Mouse (Mus musculus): ENCODE data around the gene Fam216a.
A peak's percentile ranks its signal among the peaks of the same experiment; 100 is the strongest.

Fam216a gene

DNA sequence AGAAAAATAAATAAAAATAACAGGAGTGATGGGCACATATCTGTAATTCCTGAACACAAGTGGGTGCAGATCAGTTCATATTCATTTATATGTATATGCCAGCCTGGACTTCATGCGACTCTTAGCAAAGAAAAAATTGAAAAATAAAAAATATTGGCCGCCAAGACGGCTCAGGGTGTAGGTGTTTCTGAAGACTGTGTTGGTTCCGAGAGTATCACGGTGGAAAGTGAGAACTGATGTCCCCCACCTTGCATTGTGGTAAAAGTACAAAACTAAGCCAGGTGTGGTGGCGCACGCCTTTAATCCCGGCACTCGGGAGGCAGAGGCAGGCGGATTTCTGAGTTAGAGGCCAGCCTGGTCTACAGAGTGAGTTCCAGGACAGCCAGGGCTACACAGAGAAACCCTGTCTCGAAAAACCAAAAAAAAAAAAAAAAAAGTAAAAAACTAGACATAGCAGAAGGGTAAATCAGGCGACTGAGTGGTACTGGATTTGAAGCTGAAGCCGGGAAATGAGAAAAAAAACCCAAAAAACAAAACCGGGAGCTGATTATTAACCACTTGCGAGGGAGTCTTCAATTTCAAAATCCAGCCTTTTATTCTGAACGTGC lies 19.1 kb upstream of the Fam216a start:
- no peak for DNase-seq (ENCODE audit: extremely low read depth, low read depth, low spot score)

DNA sequence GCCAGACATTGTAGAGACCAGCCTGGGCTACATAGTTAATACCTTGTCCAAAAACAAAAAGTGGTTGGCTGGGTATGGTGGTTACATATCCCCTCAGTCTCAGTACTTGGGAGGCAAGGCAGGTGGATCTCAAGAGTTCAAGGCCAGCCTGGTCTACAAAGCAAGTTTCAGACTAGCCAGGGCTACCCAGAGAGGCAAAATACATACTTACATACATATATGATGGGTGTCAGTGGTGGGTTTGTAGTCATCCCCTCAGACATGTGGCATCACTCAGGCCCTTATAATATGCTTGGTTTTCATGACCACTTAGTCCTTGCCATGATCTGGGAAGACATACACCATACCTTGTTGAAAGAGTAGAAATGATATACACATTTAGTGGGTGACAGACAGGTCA lies 18.5 kb upstream of the Fam216a start:
- DNase-seq (ENCODE audit: extremely low read depth, low read depth, low spot score), result no peak

DNA sequence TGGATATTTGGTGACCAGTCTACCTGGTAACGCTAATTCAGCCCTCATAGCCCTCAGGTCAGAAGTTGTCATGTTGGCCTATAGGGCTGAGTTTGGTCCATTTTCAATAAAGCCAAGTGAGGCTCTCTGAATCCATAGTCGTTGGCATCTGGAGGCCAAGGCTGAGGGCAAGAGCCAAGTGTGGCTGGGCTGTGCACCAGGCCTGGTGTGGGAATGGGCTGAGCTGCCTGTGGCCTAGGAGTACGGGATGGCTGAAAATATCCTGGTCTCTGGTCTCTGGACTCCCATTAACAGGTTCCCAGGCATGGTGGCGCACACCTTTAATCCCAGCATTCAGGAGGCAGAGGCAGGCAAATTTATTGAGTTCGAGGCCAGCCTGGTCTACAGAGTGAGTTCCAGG lies 17.8 kb upstream of the Fam216a start:
- DNase-seq (ENCODE audit: extremely low read depth, low read depth, low spot score), result no peak

DNA sequence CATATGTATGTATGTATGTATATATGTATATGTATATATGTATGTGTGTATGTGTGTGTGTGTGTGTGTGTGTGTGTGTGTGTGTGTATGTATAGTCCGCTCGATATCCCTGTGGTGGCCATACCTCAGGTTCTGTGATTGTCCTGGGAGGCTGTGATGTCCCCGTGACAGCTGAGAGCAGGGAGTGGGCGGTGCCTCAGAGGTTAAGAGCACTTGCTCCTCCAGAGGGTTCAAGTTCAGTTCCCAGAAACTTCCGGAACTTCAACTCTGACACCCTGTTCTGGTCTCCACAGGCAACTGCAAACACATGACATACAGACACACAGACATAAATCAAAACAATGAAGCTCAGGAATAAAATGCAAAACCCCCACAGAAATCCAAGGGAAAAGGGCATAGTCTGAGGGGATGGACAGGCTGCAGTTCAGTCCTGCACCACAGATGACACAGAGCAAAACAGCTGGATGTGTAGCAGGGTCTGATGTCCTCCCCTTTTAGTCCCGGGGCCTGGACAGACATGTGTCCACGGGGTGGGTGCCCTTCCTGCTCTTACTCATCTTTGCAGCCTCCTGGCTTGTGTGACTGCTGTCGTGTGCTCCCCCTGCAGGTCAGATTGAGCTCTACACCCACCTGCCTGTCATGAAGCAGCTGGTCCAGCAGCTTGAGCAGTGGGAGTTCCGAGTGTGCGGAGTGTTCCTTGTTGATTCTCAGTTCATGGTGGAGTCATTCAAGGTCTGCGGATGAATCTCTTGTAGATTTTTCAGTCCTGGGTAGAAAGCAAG lies 7.4 kb upstream of the Fam216a start:
- no peak for DNase-seq (ENCODE audit: extremely low read depth, low read depth, low spot score)

DNA sequence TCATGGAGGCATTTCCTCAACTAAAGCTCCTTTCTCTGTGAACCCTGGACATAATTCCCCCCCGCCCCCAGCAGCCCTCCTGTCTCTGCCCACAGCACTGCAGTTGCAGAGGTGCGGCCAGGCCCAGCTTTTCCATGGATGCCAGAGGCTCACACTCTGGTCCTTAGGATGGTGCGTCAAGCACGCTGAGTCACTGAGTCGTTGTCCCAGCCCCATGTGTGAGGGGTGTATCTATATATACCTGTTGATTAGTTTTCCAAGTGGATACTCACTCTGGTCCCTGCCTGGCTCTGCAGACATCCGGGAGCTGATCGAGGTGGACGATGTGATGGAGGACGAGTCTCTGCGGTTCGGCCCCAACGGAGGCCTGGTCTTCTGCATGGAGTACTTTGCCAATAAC lies 6.0 kb upstream of the Fam216a start:
- no peak for DNase-seq (ENCODE audit: extremely low read depth, low read depth, low spot score)

DNA sequence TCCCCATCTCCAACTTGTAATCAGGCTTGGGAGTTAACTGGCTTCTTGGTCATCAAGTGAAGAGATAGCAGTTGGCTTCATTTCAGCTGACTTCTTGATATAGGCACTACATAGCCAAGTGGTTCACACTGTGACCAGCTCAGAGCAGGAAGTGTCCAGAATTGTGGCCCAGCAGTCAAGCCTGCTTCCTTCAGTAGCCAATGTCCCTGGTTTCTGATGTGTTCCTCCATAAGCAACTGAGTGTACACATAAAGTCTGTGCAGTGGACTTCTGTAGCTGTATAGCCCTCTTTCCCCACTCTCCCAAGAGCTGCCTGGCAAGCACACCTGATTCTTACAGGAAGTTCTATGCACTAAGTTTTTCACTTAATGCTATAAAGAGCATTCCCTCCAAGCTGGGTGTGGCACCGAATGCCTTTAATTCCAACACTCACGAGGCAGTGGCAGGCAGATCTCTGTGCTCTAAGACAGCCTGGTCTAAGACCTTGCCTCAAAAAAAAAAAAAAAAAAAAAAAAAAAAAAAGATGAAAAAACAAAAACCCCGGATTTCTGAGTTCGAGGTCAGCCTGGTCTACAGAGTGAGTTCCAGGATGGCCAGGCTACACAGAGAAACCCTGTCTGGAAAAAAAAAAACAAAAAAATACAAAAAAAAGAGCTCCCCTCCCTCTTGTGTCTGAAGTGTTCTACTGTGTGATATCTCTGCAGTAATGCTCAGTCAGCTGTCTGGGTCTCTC lies 5.1 kb upstream of the Fam216a start:
- no peak for DNase-seq (ENCODE audit: extremely low read depth, low read depth, low spot score)

DNA sequence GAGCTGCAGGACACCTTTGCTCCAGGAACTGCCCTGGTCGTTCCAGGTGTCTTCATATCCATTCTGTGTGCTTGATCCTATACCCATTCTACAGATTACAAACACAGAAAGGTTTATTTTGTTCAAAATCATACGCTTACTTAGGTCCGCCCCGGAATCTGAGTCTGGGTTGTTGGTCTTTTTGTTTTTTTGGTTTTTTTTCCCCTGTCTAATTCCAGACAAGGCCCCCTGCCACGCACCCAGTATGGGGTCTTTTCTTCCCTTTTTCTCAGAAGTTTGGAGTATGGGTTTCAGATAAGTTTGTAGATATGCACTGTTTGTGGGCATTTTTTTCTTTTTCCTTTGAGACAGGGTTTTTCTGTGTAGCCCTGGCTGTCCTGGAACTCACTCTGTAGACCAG lies 714 bp upstream of the Fam216a start:
- no peak for DNase-seq (ENCODE audit: extremely low read depth, low read depth, low spot score)

DNA sequence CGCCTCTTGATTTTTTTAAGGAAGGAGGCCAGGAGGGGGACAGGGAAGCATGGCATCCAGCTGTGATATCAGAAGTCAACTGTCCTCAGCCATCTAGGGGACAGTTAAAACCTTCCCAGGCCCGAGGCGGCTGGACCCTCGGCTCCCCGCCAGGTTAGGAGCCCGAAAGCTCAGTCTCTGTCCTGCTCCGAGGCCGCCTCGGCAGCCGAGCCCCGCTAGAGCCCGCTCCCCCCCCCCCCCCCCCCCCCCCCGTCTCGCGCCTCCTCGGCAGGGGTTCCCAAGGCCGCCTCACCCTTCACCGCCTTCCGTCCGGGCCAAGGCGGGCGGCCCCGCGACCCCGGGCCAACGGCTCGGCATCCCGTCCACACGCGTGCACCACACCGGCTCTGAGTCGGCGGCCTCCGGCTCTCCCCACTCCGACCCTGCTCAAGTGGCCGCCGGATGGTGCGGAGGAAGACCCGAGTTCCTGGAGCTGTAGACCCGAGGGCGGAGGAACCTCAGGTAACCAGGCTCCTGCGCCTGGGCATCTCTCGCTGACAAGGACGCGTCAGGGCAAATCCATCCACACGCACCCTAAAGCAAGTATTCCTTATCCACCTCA lies 473 bp downstream of the Fam216a start, which contains the start of gene Gpn3:
TSS of gene Gpn3 (plus strand) at position 286 of the 601 bp plus-strand sequence.
- no peak for DNase-seq (ENCODE audit: extremely low read depth, low read depth, low spot score)

DNA sequence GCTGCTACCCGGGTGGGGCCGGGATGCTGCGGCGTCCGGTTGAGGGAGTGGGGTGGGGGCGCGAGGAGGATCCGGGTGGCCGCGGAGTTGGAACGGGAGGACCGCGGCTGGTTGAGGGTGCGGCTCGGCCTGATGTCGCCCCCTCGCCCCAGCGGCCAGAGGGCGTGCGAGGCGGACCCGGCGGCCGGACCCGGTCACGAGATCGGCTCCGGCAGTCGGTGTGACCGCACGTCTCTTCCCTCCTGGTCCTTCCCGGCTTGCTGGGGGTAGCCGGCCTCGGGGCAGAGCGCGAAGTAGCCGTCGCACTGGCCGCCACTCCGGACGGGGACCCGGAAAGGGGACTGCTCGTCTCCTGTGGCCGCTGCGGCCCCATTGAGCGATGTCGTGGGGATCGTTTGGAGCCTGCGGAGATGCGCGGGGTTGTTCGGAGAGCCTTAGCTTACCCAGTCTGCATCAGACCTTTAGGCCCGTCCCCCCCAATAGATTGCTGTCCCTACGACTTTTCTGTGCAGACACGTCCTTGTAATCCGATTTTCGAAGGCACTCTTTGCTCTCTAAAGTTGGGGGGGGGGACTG lies 17.6 kb downstream of the Fam216a start:
- DNase-seq (ENCODE audit: extremely low read depth, low read depth, low spot score), result no peak

DNA sequence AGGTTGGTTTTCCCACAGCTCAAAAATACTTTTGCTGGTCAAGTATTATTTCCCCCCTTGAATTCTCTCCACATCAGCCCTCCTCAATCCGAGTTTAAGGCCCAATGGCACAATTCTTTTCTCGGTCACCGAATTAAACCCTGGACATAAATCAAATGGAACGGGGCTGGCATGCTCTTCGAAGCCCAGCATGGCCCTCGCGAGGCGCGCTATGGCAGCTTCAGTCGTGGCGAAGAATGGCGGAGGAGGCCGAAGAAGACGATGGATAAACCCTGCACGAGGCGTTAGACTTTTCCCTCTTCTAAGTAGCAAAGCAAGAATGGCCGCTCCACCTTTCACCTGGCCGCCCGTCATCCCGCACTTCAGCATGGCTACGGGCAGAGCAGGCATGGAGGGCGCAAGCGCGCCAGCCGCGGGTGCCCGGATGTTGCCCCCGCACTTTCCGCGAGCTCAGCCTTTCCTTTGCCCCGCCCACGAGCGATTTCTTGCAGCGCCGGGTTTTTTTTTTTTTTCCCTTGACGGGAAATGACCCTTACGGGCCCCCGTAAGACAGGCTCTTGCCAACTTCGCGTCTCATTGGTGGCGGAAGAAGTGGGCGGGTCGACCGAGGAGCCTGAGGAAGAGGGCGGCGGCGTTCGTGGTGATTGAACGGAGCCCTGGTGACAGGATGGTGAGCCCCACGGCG lies 18.2 kb downstream of the Fam216a start, which contains the start of the genes Rad9b and Vps29:
TSS of gene Rad9b (minus strand) at position 427 of the 685 bp plus-strand sequence.
TSS of gene Vps29 (plus strand) at position 563 of the 685 bp plus-strand sequence.
- DNase-seq (ENCODE audit: extremely low read depth, low read depth, low spot score), result peak; percentile 74

DNA sequence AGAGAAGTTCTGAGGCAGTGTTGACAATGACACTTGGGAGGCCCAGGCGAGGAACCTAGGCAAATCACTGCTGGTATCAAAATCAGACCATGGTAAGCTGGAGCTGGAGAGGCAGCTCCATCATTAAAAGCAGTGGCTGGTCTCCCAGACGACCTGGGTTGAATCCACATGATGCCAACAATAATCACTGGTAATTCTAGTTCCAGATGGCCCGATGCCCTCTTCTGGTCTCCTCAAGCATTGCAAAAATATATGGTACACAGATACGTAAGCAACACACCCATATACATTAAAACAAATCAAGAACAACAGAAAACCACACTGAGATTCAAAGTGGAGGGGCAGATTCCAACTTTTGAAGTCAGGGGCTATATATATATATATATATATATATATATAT lies 26.4 kb downstream of the Fam216a start:
- no peak for DNase-seq (ENCODE audit: extremely low read depth, low read depth, low spot score)

DNA sequence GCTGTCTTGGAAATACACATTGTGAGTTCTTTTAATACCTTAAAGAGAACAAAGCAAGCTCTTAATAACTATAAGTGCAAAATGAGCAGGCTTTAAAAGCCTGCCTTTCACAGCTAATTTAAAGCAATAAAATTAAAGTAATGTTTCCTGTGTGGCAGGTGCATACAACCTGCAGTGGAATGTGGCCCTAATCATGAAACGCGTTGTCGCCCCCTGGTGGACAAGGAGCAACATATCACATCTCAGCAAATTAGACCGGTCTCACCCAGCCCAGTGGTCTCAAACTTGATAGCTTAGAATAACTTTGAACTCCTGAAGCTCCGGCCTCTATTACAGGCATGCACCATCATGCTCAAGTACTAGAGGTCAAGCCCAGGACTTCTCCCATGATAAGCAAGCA lies 27.9 kb downstream of the Fam216a start:
- DNase-seq (ENCODE audit: extremely low read depth, low read depth, low spot score), result no peak

DNA sequence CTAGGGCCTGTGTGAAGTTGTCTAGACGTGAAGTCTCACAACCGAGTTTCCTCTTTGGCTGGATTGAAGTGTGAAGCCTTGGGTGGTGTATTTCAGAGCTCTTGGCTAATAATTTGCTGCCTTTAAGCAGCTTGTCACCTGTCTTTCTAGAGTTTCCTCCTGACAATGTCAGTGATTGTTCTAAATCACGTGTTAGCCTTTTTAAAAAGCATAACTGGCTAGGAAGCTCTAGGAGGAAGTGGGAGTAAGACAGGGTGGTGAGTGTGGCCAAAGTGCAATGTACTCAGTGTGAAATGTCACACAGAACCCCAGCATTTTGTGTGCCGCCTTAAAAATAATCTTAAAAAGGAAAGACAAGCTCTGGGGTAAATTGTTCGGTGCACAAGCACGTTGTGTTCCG lies 28.4 kb downstream of the Fam216a start:
- DNase-seq (ENCODE audit: extremely low read depth, low read depth, low spot score), result no peak

DNA sequence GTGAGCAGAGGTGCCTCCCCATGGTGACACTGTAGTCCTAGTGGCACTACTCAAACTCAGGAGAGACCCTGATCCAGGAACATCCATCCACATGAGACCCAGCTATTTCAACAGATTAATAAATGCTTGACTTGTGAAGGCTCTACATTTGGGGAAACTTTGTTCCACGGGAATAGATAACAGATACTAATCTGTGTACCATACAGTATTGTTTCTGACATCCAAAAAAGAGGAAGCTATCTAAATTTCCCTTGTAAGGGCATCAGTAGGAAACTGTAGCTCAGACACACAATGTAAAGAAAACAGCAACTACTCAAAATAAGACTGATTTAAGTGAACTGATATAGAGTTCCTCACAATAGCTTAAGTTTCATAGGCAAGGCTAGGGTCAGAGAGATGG lies 29.3 kb downstream of the Fam216a start:
- no peak for DNase-seq (ENCODE audit: extremely low read depth, low read depth, low spot score)

DNA sequence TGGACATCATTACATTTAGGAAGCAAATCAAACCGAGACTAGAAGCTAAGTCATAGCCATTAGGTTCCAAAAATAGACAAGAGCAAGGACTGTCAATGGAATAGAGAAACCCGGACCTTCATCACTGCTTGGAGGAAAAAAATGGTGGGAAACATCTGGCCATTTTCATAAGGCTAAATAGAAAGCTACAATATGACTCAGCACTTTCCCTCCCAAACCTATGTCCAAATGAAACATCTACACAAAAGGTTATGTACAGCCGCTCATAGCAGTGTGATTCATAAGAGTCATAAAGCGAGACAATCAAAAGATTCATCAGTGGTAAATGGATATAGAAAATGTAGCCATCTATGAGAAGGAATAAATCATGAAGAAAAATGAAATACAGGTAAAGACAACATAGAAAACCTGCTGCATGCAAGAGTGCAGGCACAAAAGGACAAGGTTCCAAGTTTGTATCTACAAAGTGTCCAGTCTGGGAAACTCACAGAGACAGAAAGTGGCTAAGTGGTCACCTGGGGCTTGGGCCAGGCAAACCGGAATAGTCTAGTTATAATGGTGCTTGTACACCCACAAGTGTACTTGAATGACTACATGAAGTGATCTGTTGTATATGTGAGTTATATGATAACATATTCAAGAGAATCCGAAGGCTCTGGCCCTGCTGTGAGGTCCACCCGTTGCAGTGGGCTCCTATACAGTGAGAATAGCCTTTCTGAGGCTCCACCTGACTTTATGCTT lies 35.4 kb downstream of the Fam216a start:
- no peak for DNase-seq (ENCODE audit: extremely low read depth, low read depth, low spot score)

DNA sequence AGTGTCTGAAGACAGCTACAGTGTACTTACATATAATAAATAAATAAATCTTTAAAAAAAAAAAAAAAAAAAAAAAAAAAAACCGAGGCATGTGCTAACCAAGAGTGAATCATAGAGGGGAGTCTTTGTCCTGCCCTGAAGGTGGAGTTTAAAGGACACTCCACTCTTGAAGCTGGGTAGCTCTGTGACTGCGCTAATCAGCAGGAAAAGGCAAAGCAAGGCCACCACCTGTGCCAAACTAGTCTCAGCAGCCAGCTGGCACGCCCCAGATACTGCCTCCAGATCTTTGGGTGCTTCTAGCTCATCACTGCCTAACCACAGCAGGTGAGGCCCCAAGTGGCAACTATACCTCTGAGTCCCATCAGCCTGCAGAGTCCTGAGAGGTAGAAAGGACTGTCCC lies 37.5 kb downstream of the Fam216a start:
- no peak for DNase-seq (ENCODE audit: extremely low read depth, low read depth, low spot score)

DNA sequence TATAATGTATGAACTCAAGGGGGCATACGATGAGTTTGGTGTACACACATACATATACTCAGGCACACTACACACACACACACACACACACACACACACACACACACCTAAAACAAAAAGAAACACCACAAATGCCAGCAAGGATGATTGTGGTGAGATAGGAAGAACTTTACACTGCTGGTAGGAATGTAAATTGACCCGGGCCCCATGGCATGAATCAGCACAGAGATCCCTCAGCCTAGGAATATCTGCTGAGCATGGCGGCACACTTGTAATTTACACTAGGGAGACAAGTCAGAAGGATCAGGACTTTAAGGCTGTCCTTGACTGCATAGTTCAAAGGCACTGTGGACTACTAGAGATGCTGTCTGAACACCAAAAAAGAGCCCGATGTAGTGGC lies 41.9 kb downstream of the Fam216a start:
- DNase-seq (ENCODE audit: extremely low read depth, low read depth, low spot score), result no peak

DNA sequence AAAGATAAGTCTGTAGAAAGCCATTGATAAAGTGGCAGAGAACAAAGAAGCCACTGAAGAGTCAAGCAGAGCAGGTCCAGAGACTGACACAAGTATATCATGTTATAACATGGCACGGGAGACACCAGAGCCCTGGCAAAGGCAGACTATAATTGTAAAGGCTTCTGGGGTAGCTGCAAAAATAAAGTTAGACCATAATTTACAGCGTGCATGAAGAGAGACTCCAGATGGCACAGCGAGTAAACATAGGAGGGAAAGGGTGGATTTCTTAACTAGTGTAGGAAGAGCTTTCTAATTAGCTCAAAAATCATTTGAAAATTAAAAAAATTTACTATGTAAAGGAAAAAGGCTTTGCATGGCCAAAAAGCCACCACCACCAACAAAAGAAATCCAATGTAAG lies 44.9 kb downstream of the Fam216a start:
- DNase-seq (ENCODE audit: extremely low read depth, low read depth, low spot score), result no peak

DNA sequence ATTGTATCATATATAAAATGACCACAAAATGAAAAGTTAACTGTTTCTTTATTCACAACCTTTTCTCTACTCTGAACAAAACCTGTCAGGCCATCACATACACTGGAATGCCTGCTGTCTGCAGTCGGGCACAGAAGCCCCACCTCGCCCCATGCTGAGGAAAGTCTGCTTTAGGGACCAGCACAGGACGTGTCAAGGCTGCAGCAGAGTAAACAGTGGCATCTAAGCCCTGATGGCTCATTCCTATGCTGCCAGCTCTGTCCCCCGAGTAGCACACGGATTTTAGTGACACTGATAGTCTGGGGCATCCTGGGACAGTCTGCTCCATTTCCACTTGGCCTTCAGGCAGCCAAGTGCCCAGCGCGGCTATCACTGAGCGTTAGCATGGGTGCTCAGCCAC lies 46.7 kb downstream of the Fam216a start:
- DNase-seq (ENCODE audit: extremely low read depth, low read depth, low spot score), result no peak

All from fat pad, adult 2 months (tissue).